ENCODE assay signal across 8 mouse cellular contexts in the genomic region with DNA sequence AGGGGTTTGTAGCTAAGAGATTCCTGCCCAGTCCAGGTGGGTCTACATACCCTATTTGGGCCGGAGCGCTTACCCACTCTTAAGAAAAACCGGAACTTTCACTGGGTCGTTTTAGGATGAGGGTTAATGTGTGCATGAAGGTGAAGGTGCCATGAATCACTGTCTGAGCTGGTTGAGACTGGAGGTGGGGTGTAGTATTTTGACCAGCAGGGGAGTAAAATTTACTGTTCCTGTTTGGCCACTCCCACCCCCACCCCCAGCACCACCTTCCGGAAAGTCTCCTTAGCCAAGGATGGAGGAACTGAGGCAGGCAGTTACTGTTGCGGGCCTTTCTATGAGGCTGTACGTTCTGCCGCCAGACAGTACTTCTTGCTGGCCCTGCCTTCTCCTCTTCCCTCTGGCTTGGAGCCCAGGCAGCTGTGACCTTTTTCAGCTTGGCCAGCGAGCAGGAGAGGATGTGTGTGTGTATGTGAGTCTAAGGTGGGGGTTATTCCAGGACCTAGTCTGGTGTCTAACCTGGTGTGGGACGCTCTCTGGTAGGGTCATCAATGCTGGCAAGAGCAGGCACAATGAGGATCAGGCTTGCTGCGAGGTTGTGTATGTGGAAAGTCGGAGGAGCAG. TPM values are rescaled to one million over a fixed set of nuclear protein-coding genes. Genes with fewer than 3 reads are reported as not detected.
DNase-seq lines count a peak whose midpoint lies in the region; ATAC-seq and TF ChIP-seq lines count a peak whose summit lies in the region.

No protein-coding gene starts in this region.

- peak overlapping the region; percentile 84 for H3K4me2 ChIP-seq in neural tube, embryonic 12.5 days (replicated peaks)
- H3K4me2 ChIP-seq in intestine, embryonic 15.5 days (replicated peaks): peak overlapping the region; percentile 99
- peak overlapping the region; percentile 97 for H3K4me2 ChIP-seq in lung, embryonic 14.5 days

- intact Hi-C loops in gastrocnemius, postnatal 14 days (cut with DNase I; ENCODE audit: low total_unique reads): loop anchor here (10.0 kb wide), 1 partner anchor 183 kb away; the partner anchor contains the start of gene Wnt2b

- H3K27ac ChIP-seq in neural tube, embryonic 12.5 days: no peak overlapping the region
- no peak overlapping the region for H3K27ac ChIP-seq in intestine, embryonic 15.5 days
- no peak overlapping the region for H3K27ac ChIP-seq in lung, embryonic 14.5 days (ENCODE audit: low read depth)

- no peaks in the 10 kb centered on the region for H3K36me3 ChIP-seq in neural tube, embryonic 12.5 days
- no peaks in the 10 kb centered on the region for H3K36me3 ChIP-seq in intestine, embryonic 15.5 days
- no peaks in the 10 kb centered on the region for H3K36me3 ChIP-seq in lung, embryonic 14.5 days (ENCODE audit: insufficient read depth)

- peaks cover 77% of the 10 kb centered on the region for H3K27me3 ChIP-seq in neural tube, embryonic 12.5 days (replicated peaks)
- H3K27me3 ChIP-seq in intestine, embryonic 15.5 days (replicated peaks): peaks cover 52% of the 10 kb centered on the region
- H3K27me3 ChIP-seq in lung, embryonic 14.5 days (ENCODE audit: insufficient read depth, low read length): peaks cover 65% of the 10 kb centered on the region

- ATAC-seq in neural tube, embryonic 12.5 days (ENCODE audit: low FRiP score, low read depth): no peak
- ATAC-seq in intestine, embryonic 15.5 days: no peak
- ATAC-seq in lung, embryonic 14.5 days (ENCODE audit: insufficient read depth): no peak

- DNase-seq in neural tube, embryonic 10.5 days (ENCODE audit: extremely low spot score, low spot score): no peak
- peak; percentile 84 for DNase-seq in gastrocnemius, postnatal 14 days
- peak; percentile 67 for DNase-seq in lung, embryonic 14.5 days
- DNase-seq in testis, postnatal 10 days (ENCODE audit: low spot score): peak; percentile 76
- DNase-seq in yolk sac, embryonic 10.5 days (ENCODE audit: low spot score): no peak
- DNase-seq in retina, embryonic 14.5 days (ENCODE audit: low spot score): no peak

- H3K4me3 ChIP-seq in neural tube, embryonic 12.5 days: no peak overlapping the region
- H3K4me3 ChIP-seq in intestine, embryonic 15.5 days (replicated peaks): peak overlapping the region; percentile 55
- peak overlapping the region; percentile 52 for H3K4me3 ChIP-seq in lung, embryonic 14.5 days (ENCODE audit: low read depth, low read length)

- peaks cover 21% of the 10 kb centered on the region for H3K4me1 ChIP-seq in neural tube, embryonic 12.5 days
- H3K4me1 ChIP-seq in intestine, embryonic 15.5 days (replicated peaks): peaks cover 26% of the 10 kb centered on the region
- peaks cover 6% of the 10 kb centered on the region; the same call in 1 of the 2 replicates for H3K4me1 ChIP-seq in lung, embryonic 14.5 days (ENCODE audit: insufficient read depth)

- WGBS in neural tube, embryonic 12.5 days: 15% methylated on average over 12 of the region's 12 CpGs
- WGBS in intestine, embryonic 15.5 days: 25% methylated on average over 12 of the region's 12 CpGs
- 19% methylated on average over 12 of the region's 12 CpGs for WGBS in lung, embryonic 14.5 days

- TF ChIP-seq CTCF in lung, embryonic 14.5 days (IDR thresholded peaks at IDR 0.05; ENCODE audit: low read depth): no peak

- no peaks in the 10 kb centered on the region for H3K9me3 ChIP-seq in neural tube, embryonic 12.5 days
- no peaks in the 10 kb centered on the region for H3K9me3 ChIP-seq in intestine, embryonic 15.5 days
- H3K9me3 ChIP-seq in lung, embryonic 14.5 days (ENCODE audit: low read depth, low read length): no peaks in the 10 kb centered on the region

- no peak overlapping the region for H3K9ac ChIP-seq in neural tube, embryonic 12.5 days
- H3K9ac ChIP-seq in intestine, embryonic 15.5 days: 0 out of 2 replicates have a peak overlapping the region, but pooled peaks have one; percentile 51
- 0 out of 2 replicates have a peak overlapping the region, but pooled peaks have one; percentile 49 for H3K9ac ChIP-seq in lung, embryonic 14.5 days

RNA-seq across cellular contexts. Expression of gene Fam19a3, which starts 0.5 kb away (rescaled TPM):
- polyA plus RNA-seq in neural tube, embryonic 12.5 days (2016; fragmentation: Nextera tagmentation; extraction: Ambion mirVana): not detected in 2 replicates
- total RNA-seq in gastrocnemius, postnatal 14 days (2021): 1 to 10 TPM; 3.2 to 4.0 TPM
- 0.08 TPM in 1 of 2 replicates, not detected in the other for polyA plus RNA-seq in intestine, embryonic 15.5 days (2015; fragmentation: Nextera tagmentation; extraction: Ambion mirVana)
- polyA plus RNA-seq in lung, embryonic 14.5 days (2014; fragmentation: Nextera tagmentation; extraction: Ambion mirVana): 0.07 TPM in 1 of 2 replicates, not detected in the other

RNA-seq across cellular contexts. Expression of gene Ppm1j, which starts 1.3 kb away (rescaled TPM):
- polyA plus RNA-seq in neural tube, embryonic 12.5 days (2016; fragmentation: Nextera tagmentation; extraction: Ambion mirVana): 1.2 and 1.5 TPM in 2 replicates
- 10 to 100 TPM; 34.7 to 37.9 TPM for total RNA-seq in gastrocnemius, postnatal 14 days (2021)
- polyA plus RNA-seq in intestine, embryonic 15.5 days (2015; fragmentation: Nextera tagmentation; extraction: Ambion mirVana): 2.9 and 4.5 TPM in 2 replicates
- 2.7 and 3.7 TPM in 2 replicates for polyA plus RNA-seq in lung, embryonic 14.5 days (2014; fragmentation: Nextera tagmentation; extraction: Ambion mirVana)

RNA-seq across cellular contexts. Expression of gene Rhoc, which starts 6.0 kb away (rescaled TPM):
- 101 and 102 TPM in 2 replicates for polyA plus RNA-seq in neural tube, embryonic 12.5 days (2016; fragmentation: Nextera tagmentation; extraction: Ambion mirVana)
- 10 to 100 TPM; 59.8 to 78.3 TPM for total RNA-seq in gastrocnemius, postnatal 14 days (2021)
- polyA plus RNA-seq in intestine, embryonic 15.5 days (2015; fragmentation: Nextera tagmentation; extraction: Ambion mirVana): 157 and 162 TPM in 2 replicates
- polyA plus RNA-seq in lung, embryonic 14.5 days (2014; fragmentation: Nextera tagmentation; extraction: Ambion mirVana): 142 and 145 TPM in 2 replicates

RNA-seq across cellular contexts. Expression of gene Mov10, which starts 36.2 kb away (rescaled TPM):
- polyA plus RNA-seq in neural tube, embryonic 12.5 days (2016; fragmentation: Nextera tagmentation; extraction: Ambion mirVana): 18.5 and 26.8 TPM in 2 replicates
- total RNA-seq in gastrocnemius, postnatal 14 days (2021): 1 to 10 TPM; 3.0 to 4.8 TPM
- 129 and 133 TPM in 2 replicates for polyA plus RNA-seq in intestine, embryonic 15.5 days (2015; fragmentation: Nextera tagmentation; extraction: Ambion mirVana)
- polyA plus RNA-seq in lung, embryonic 14.5 days (2014; fragmentation: Nextera tagmentation; extraction: Ambion mirVana): 51.0 and 53.9 TPM in 2 replicates

Comparison
In these comparisons a context has a peak if more than half of its experiments do, and no peak if none do; other contexts are left out.
1. DNase-seq: peak in gastrocnemius, postnatal 14 days (single experiment), lung, embryonic 14.5 days (single experiment) and testis, postnatal 10 days (single experiment); none in neural tube, embryonic 10.5 days (single experiment), yolk sac, embryonic 10.5 days (single experiment) and retina, embryonic 14.5 days (single experiment).
2. Peak in every context shown above with its lines, with median percentiles within 50 percentile points of each other: H3K4me2 ChIP-seq.